Mouse (Mus musculus): ENCODE data around the gene Gde1. TPM values are rescaled to one million over a fixed set of nuclear protein-coding genes. Genes with fewer than 3 reads are reported as not detected.

The Gde1 gene
- total RNA-seq, 2 experiments from 2014 or later = 33.9 to 37.8 TPM

Other genes with a start within 250 kb of the Gde1 start
- 9.0 and 11.3 TPM in 2 replicates for gene Itpripl2, start 213.8 kb downstream of the Gde1 start, total RNA-seq (2014; fragmentation: Nextera tagmentation)
- gene Itpripl2, start 213.8 kb downstream of the Gde1 start, total RNA-seq (2017) = 18.3 and 21.2 TPM in 2 replicates
- gene Coq7, start 172.4 kb downstream of the Gde1 start, total RNA-seq (2014; fragmentation: Nextera tagmentation) = 30.7 and 37.8 TPM in 2 replicates
- 20.7 and 31.4 TPM in 2 replicates for gene Coq7, start 172.4 kb downstream of the Gde1 start, total RNA-seq (2017)
- gene Tmc7, start 121.0 kb downstream of the Gde1 start, total RNA-seq (2014; fragmentation: Nextera tagmentation) = 0.37 and 0.62 TPM in 2 replicates
- gene Tmc7, start 121.0 kb downstream of the Gde1 start, total RNA-seq (2017) = 0.10 TPM in 1 of 2 replicates, not detected in the other
- gene Tmc5, start 108.5 kb downstream of the Gde1 start, total RNA-seq (2014; fragmentation: Nextera tagmentation) = not detected in 2 replicates
- gene Tmc5, start 108.5 kb downstream of the Gde1 start, total RNA-seq (2017) = not detected in 2 replicates
- 14.8 and 26.8 TPM in 2 replicates for gene Ccp110, start 6.8 kb upstream of the Gde1 start, total RNA-seq (2014; fragmentation: Nextera tagmentation)
- gene Ccp110, start 6.8 kb upstream of the Gde1 start, total RNA-seq (2017) = 19.8 and 20.7 TPM in 2 replicates
- gene Vps35l, start 34.4 kb upstream of the Gde1 start, total RNA-seq (2014; fragmentation: Nextera tagmentation) = 72.4 and 76.4 TPM in 2 replicates
- gene Vps35l, start 34.4 kb upstream of the Gde1 start, total RNA-seq (2017) = 45.1 and 57.0 TPM in 2 replicates
- 0.58 TPM in 1 of 2 replicates, not detected in the other for gene Iqck, start 150.0 kb upstream of the Gde1 start, total RNA-seq (2014; fragmentation: Nextera tagmentation)
- 0.57 and 1.2 TPM in 2 replicates for gene Iqck, start 150.0 kb upstream of the Gde1 start, total RNA-seq (2017)
- gene Knop1, start 150.5 kb upstream of the Gde1 start, total RNA-seq (2014; fragmentation: Nextera tagmentation) = 42.5 and 51.6 TPM in 2 replicates
- gene Knop1, start 150.5 kb upstream of the Gde1 start, total RNA-seq (2017) = 36.8 and 72.4 TPM in 2 replicates